Mouse (Mus musculus) right cerebral cortex, postnatal 25 days (tissue): ENCODE measurements around the gene Dcun1d5.
"Not testable (repeated sequence)": the region's sequence is repeated elsewhere in the genome, so short reads cannot be mapped to it uniquely, and the experiment has no call there.

Experiments used
- DNase-seq: peaks from one replicate; pipeline ENCODE4 v3.0.0; 2022

Gene Dcun1d5

GRCm38 (mm10) chr9:7184172-7184896 is at the start of gene Dcun1d5, which contains the start of gene Dync2h1:
Gene Dcun1d5, plus strand, starts transcription at chr9:7184520.
Gene Dync2h1, minus strand, starts transcription at chr9:7184446.
- peak; percentile 95 for DNase-seq

GRCm38 (mm10) chr9:7154391-7154790 is 29.9 kb upstream of the Dcun1d5 start:
- DNase-seq = no peak

- no peak for DNase-seq
These were observed 25.7 kb upstream of the Dcun1d5 start for GRCm38 (mm10) chr9:7158605-7159004.

- no peak for DNase-seq
These were observed 24.6 kb upstream of the Dcun1d5 start for GRCm38 (mm10) chr9:7159718-7160117.

GRCm38 (mm10) chr9:7160688-7161087 is 23.6 kb upstream of the Dcun1d5 start:
- DNase-seq = no peak

- no peak for DNase-seq
These were observed 16.9 kb upstream of the Dcun1d5 start for GRCm38 (mm10) chr9:7167339-7167998.

- no peak for DNase-seq
These were observed 10.6 kb upstream of the Dcun1d5 start for GRCm38 (mm10) chr9:7173756-7174155.

- peak; percentile 93 for DNase-seq
These were observed 7.4 kb upstream of the Dcun1d5 start for GRCm38 (mm10) chr9:7176618-7177610.

GRCm38 (mm10) chr9:7184897-7185291 is 574 bp downstream of the Dcun1d5 start:
- no peak for DNase-seq

- DNase-seq = not testable (repeated sequence)
These were observed 6.4 kb downstream of the Dcun1d5 start for GRCm38 (mm10) chr9:7190694-7191093.

GRCm38 (mm10) chr9:7216240-7216639 is 31.9 kb downstream of the Dcun1d5 start:
- no peak for DNase-seq

- no peak for DNase-seq
These were observed 36.7 kb downstream of the Dcun1d5 start for GRCm38 (mm10) chr9:7221024-7221423.

GRCm38 (mm10) chr9:7221460-7221859 is 37.1 kb downstream of the Dcun1d5 start:
- DNase-seq = no peak

GRCm38 (mm10) chr9:7238619-7239018 is 54.3 kb downstream of the Dcun1d5 start:
- DNase-seq = no peak

- DNase-seq = no peak
These were observed 55.6 kb downstream of the Dcun1d5 start for GRCm38 (mm10) chr9:7239967-7240366.

GRCm38 (mm10) chr9:7252797-7253654 is 68.7 kb downstream of the Dcun1d5 start:
- no peak for DNase-seq
